Mouse (Mus musculus) cerebellum, adult 2 months (tissue): Measurements from ENCODE around the gene Ppp1r35.

Experiments used
- CTCF ChIP-seq: fragments of 200-500 bp; IDR thresholded peaks from 2 replicates; pipeline ENCODE4 v1.5.1; 2011; ENCODE audit warnings: low read depth, mild to moderate bottlenecking, control low read depth, low read length, moderate library complexity, borderline replicate concordance; ENCODE audit not compliant: insufficient read depth
- POLR2A ChIP-seq: fragments of 200-500 bp; IDR thresholded peaks from 2 replicates; pipeline ENCODE4 v1.6.1; 2011; ENCODE audit warnings: low read length, control low read depth, borderline replicate concordance; ENCODE audit not compliant: insufficient read depth

DNA sequence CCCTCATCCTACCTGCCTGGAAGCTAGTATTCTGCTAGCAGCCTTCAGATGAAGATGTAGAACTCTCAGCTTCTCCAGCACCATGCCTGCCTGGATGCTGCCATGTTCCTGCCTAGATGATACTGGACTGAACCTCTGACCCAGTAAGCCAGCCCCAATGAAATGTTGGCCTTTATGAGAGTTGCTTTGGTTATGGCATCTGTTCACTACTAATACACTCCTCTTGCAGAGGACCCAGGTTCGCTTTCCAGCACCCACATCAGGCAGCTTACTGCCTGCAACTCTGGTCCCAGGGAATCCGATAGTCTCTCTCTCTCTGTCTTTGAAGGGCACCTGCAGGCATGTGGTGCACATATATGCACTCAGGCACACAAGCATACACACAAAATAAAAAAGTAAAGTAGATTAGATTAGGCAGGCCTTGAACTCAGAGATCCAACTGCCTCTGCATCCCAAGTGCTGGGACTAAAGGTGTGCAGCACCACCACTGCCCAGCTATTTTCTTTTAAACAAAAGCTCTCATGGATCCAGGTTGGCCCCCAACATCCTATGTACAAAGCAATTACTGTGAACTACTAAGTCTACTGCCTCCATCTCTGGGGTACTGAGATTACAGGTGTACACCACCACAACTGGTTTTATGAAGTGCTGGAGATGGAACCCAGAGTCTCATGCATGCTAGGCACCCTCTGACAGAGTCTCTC is 2.9 kb upstream of the Ppp1r35 start:
- TF ChIP-seq CTCF (no peak), POLR2A (no peak)
